Mouse (Mus musculus) neural tube, embryonic 10.5 days (tissue): Measurements from ENCODE around the gene Map7d2.
A peak's percentile ranks its signal among the peaks of the same experiment; 100 is the strongest.

Source experiments
- DNase-seq: peaks from one replicate; pipeline ENCODE4 v3.0.0-alpha.2; 2017; ENCODE audit warnings: low spot score; ENCODE audit errors: extremely low spot score

Gene Map7d2

DNA sequence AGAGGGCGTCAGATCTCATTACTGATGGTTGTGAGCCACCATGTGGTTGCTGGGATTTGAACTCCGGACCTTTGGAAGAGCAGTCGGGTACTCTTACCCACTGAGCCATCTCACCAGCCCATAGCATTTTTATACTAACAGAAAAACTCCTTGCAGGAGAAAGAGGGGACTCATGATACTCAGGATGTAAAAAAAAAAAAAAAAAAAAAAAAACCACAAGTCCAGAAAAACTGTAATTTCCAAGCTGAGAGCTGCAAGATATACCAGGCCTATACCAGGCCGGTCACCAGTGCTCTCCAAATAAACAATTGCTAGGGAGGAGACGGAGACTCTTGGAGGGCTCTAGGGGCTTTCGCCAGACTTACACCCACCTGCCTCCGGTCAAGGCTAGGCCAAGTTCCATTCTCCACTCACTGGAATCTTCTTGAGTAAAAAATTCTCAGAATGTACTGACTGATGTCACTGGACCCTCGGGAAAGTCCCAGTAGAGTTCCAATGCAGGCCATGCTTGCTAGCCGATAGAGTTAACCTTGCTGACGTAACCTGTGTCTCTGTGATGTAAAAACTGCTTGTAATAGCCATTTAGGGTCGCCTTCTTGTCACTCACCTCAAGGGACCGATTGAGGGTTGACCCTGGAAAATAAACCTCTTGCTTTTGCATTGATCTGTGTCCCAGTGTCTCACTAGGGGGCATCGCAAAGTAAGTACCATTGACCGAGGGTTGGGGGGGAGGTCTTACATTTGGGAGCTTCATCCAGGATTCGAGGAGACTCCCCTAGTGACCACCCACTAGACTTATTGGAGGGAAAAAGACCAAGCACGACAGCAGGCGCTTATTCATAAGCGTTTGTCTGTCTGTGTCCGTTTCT lies 95.7 kb downstream of the Map7d2 start:
- DNase-seq = no peak

DNA sequence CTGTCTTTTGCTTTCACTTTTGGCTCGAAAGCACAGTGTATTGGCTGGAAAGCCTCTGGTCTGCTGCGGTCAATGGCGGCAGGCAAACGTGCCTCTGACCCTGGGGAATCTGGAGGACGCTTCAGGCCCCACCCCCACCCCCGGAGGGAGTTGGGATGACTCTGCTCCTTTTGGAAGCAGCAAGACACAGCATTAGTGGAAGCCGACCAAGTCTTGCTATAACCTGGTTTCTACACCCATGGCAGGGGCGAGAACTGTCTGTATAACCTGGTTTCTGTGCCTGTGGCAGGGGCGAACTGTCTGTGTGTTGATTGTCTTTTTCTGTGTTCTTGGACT lies 96.3 kb downstream of the Map7d2 start:
- DNase-seq = no peak

DNA sequence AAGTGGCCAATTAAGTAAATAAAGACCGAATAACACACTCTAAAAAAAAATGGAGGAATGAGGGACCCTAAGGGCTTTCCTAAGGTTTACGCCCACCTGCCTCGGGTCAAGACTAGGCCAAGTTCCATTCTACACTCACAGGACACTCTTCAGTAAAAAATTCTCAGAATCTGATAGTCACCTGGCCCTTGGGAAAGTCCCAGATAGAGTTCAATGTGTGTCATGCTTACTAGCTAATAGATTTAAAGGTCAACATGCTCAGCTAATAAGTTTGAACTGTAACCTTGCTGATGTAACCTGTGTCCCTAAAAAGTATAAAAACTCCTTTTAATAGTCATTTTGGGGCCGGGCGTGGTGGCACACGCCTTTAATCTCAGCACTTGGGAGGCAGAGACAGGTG lies 101.2 kb downstream of the Map7d2 start:
- no peak for DNase-seq

DNA sequence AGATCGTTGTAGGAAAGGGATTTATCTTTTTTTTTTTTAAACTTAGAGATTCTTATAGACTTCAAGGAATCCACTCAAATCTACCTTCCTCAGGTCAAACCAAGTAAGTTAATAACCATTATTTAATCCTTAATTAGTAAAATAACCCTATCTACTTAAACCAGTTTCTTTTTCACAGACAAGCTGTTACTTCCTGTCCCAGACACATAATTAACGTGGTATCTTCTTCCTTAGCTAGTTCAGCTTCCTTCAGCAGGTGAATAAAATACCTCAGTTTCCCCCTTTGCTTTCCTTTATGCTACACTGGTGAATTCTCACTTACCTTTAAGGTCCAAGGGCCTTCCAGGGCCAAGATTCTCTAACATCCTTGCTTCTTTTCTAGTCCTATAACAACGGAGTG lies 107.4 kb downstream of the Map7d2 start:
- DNase-seq = no peak

DNA sequence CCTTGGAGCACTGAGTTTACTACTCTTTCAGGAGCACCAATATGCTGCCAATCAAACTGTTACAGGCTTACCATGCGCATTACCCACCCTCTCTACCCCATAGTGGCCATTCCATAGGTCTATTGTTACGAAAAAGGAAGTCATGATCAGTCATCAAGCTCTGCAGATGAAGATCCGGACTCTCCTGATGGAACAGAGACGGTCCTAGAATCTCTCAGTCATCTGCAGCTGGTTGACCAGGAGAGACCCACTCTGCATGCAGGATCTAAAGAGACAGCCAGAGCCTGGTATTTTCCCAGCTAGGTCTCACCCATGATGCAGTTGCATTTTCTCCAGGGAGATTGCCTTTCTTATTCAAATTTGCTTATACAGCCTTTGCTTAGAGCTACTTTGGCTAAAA lies 108.3 kb downstream of the Map7d2 start:
- no peak for DNase-seq

DNA sequence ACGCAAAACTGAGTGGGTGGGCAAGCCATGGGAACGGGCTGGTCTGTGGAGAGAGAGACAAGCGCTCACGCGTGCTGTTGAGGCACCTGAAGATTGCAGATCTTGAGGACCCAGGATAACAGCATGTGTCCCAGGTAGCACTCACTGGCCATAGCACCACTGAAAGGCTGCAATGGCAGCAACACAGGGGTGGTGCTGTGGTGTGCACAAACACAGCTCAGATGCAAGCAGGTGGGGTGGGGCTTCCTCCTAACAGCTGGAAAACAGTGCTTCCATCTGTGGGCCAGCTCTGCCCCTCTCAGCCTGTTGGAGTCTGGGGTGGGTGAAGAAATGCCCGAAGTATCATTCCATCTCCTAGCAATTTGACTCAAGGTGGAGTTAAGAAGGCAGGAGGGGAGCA lies 112.0 kb downstream of the Map7d2 start, which contains the start of gene Bclaf3:
Gene Bclaf3, plus strand, starts transcription at position 301 of the 400 bp plus-strand sequence.
- DNase-seq = no peak

DNA sequence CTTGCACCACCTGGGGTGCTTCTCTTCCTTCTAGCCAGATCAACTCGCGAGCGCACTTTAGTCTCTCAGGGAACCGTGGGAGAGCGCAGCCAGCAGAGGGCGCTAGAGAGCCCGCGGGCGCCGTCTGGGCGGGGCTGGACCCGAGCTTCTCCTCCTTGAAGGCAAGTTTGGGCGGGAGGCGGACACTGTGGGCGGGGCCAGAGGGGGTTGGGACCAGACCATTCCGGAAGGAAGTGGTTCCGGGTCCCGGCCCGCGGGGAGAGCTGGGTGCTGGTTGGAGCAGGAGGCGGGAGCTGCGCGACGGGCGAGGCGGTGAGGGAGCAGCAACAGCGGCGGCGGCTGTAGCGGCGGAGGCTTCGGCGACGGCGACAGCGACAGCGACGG lies 118.0 kb downstream of the Map7d2 start:
- DNase-seq = peak; percentile 95

DNA sequence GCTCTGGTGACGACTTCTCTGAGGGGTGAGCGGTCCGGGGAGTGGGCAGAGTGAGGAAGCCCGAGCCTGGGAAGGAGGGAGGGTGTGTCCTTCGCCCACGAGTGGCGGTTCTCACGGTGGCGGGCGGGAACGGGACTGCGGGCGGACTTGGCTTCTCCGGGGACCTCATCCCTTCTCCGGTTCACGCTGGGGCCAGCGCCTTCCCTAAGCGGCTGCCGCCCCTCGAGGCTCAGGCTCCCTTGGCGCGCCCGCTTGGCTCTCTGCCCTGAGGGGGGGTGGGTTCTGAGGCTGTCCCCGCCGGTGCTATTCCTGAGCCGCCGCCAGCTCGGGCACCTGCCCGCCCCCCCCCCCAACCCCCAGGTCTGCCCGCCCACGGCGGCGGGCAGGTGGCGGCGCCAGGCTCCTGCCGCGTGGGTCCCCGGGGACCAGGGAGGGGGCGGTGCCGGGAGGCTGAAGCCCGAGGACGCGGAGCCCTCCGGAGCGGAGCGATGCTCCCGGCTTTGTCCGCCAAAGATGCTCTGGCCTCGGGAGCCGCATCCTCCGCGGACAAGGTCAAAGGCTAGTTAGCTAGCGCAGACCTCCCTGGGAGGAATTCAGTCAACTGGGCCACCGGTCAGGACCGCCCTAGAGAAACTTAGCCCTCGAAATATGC lies 118.6 kb downstream of the Map7d2 start:
- no peak for DNase-seq

DNA sequence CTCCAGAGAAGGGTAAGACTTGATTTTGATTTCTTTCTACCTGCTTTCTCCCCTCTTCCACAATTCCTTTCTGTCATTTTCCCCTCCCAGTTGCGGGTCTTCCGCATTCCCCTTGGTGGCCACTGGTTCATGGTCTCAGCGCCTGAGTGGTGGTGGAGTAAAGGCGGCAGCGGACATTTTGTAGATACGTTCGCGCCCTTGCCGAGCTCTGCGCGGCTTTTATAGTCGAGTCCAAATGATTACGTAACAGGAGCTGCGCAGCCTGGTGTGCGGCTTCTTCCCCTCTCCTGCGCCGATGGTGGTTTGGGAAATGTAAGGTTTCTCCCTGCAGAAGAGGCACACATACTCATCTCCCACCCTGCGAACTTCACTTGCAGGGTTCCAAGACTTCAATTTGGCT lies 127.6 kb downstream of the Map7d2 start:
- DNase-seq = no peak

DNA sequence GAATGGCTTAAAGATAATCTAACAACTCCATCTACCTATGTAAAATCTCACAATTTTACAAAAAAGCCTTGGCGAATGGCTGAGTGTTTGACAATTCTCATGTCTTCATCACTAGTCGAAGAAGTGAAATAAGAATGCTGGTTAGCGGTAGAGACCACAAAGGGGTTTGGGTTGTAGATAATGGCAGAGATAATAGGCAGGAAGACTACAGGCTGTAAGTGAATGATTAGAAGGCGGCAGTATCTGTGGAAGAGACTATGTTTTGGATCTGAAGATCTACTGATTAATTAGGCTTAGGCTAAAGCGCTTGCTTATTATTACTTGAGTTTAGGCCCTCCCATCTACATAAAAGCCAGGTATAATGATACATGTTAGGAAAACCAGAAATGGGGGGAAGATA lies 132.7 kb downstream of the Map7d2 start:
- DNase-seq = no peak
